32 mouse cellular contexts compared by ENCODE assay signal in the genomic region with DNA sequence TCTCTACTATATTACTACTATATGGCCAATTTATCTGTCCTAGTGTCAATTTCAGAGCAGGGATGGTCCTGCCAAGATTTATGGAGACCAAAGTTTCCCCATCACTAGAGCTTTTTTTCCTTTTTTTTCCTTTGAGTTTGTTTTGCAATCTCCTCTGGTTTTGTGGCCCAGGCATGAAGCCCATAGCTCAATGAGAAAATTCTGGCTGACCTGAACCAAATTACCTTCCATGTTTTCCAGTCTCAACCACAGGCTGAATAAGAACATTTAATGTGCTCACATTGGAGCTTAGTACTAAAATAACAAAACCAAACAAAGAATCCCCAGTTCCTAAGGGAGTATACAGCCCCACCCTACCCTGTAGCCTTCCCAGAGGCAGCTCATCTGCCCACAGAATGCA. TPM values are rescaled to one million over a fixed set of nuclear protein-coding genes. Genes with fewer than 3 reads are reported as not detected.
"Had no signal": no experiment of that assay in that cellular context is flagged by ENCODE, and none has a peak within 500 bp of the region (broad histone marks: within the 10 kb centered on the region; RNA-seq: fewer than 3 reads in every experiment).

No protein-coding gene starts in this region.

- H3K27ac ChIP-seq: gastrocnemius, adult 2 months; heart, adult 2 months; heart, embryonic 13.5 days; heart, embryonic 15.5 days; hindbrain, embryonic 13.5 days; intestine, embryonic 15.5 days; layer of hippocampus, adult 2 months; left cerebral cortex, adult 2 months; limb, embryonic 10.5 days; limb, embryonic 12.5 days; liver, embryonic 13.5 days; liver, embryonic 15.5 days had no signal

- H3K9me3 ChIP-seq: heart, embryonic 13.5 days; heart, embryonic 15.5 days; hindbrain, embryonic 13.5 days; intestine, embryonic 15.5 days; limb, embryonic 10.5 days; limb, embryonic 12.5 days; liver, embryonic 13.5 days; liver, embryonic 15.5 days had no signal

- H3K4me1 ChIP-seq: heart, embryonic 13.5 days; heart, embryonic 15.5 days; hindbrain, embryonic 13.5 days; intestine, embryonic 15.5 days; limb, embryonic 10.5 days; limb, embryonic 12.5 days; liver, embryonic 13.5 days; liver, embryonic 15.5 days had no signal

- DNase-seq: gastrocnemius, adult 2 months; gastrocnemius, postnatal 10 days; gastrocnemius, postnatal 25 days; heart, adult 2 months; heart, postnatal 14 days; kidney, adult 18-20 months; kidney, adult 8-10 months; kidney, postnatal 10 days; kidney, postnatal 25 days; kidney, postnatal 4 days; liver; liver, embryonic 13.5 days had no signal

- H3K4me3 ChIP-seq: gastrocnemius, adult 2 months; heart, adult 2 months; heart, embryonic 13.5 days; heart, embryonic 15.5 days; hindbrain, embryonic 13.5 days; intestine, embryonic 15.5 days; layer of hippocampus, adult 2 months; left cerebral cortex, adult 2 months; limb, embryonic 10.5 days; limb, embryonic 12.5 days; liver, embryonic 13.5 days; liver, embryonic 15.5 days had no signal

- H3K36me3 ChIP-seq: heart, embryonic 13.5 days; heart, embryonic 15.5 days; intestine, embryonic 15.5 days; limb, embryonic 10.5 days; limb, embryonic 12.5 days; liver, embryonic 15.5 days had no signal

- H3K9ac ChIP-seq: heart, embryonic 13.5 days; heart, embryonic 15.5 days; hindbrain, embryonic 13.5 days; intestine, embryonic 15.5 days; limb, embryonic 12.5 days; liver, embryonic 13.5 days; liver, embryonic 15.5 days had no signal

- ATAC-seq: hindbrain, embryonic 16.5 days; inflammation-experienced regulatory T-cells, adult 6 months; intestine, embryonic 15.5 days; intestine, postnatal 0 days had no signal

- H3K4me2 ChIP-seq: heart, embryonic 11.5 days; heart, embryonic 13.5 days; heart, embryonic 15.5 days; hindbrain, embryonic 13.5 days; intestine, embryonic 15.5 days; limb, embryonic 12.5 days; liver, embryonic 13.5 days; liver, embryonic 15.5 days had no signal

- H3K27me3 ChIP-seq: heart, embryonic 15.5 days; hindbrain, embryonic 13.5 days; intestine, embryonic 15.5 days; limb, embryonic 12.5 days; liver, embryonic 13.5 days; liver, embryonic 15.5 days had no signal

RNA-seq across cellular contexts. Expression of gene Masp1, which starts 44.0 kb away (rescaled TPM):
- total RNA-seq: granulocyte monocyte progenitor cell, adult 5-6 weeks; hematopoietic stem cell, adult 5-6 weeks had no signal
- polyA plus RNA-seq: inflammation-experienced regulatory T-cells, adult 6 months had no signal

RNA-seq across cellular contexts. Expression of gene Rtp1, which starts 47.7 kb away (rescaled TPM):
- total RNA-seq: gastrocnemius, adult 2 months; gastrocnemius, postnatal 10 days; gastrocnemius, postnatal 25 days; gastrocnemius, postnatal 4 days; granulocyte monocyte progenitor cell, adult 5-6 weeks; heart, adult 2 months; heart, postnatal 14 days; hematopoietic stem cell, adult 5-6 weeks had no signal
- polyA plus RNA-seq: heart, adult 2 months; heart, embryonic 11.5 days; heart, embryonic 13.5 days; heart, embryonic 15.5 days; heart, postnatal 0 days; hindbrain, embryonic 11.5 days; inflammation-experienced regulatory T-cells, adult 6 months; intestine, embryonic 15.5 days; intestine, postnatal 0 days; kidney, embryonic 14.5 days; limb, embryonic 10.5 days; limb, embryonic 12.5 days; limb, embryonic 14.5 days; liver, embryonic 13.5 days; liver, embryonic 15.5 days had no signal
